Mouse (Mus musculus): ENCODE results near the gene Rbm24.

Rbm24 gene

GRCm38 (mm10) chr13:46438960-46439359 lies 20.7 kb downstream of the Rbm24 start:
- in situ Hi-C loops (cut with MseI, MboI): no loop called here

DNA sequence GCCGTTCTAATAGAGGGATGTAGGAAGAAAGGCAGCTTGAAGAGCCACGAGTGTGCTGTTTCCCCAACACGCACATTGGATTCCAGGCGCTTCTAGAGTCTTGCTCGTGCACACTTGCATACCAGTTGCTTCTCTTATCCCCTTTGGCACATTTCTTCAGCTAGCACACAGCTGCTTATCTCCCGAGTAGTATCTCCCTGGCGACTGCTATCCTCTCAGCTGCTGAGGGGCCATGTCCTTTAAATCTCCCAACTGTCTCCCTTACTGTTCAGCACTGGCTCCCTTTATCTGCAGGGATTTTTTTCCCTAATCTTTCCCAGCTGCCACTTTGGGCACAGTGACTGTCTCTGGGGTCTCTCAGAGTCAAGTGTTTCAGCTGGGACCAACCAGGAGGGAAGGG lies 25.8 kb downstream of the Rbm24 start:
- in situ Hi-C loops (cut with MseI, MboI): no loop called here

GRCm38 (mm10) chr13:46446062-46446461 lies 27.8 kb downstream of the Rbm24 start:
- in situ Hi-C loops (cut with MseI, MboI): no loop called here

- in situ Hi-C loops (cut with MseI, MboI): no loop called here
Measured at GRCm38 (mm10) chr13:46448276-46448675, 30.0 kb downstream of the Rbm24 start.

DNA sequence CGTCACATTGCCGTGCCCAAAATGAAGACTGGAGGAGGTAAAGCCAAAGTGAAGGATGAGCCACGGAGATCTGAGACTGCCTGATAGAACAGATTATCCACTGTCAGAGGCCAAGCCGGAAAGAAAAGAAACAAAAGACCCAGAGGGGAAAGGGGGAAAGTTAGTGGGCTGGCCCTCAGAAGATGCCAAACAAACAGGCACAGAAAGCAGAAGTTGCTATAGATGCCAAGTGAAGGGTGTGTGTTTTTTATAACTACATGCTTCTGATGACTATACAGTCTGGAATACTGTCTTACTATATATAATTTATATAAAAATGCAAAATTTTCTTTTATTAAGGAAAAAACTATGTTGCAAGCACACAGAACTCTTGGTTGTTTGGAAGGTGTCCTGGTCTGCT lies 31.7 kb downstream of the Rbm24 start:
- in situ Hi-C loops (cut with MseI, MboI): no loop called here

GRCm38 (mm10) chr13:46450623-46451022 lies 32.4 kb downstream of the Rbm24 start:
- in situ Hi-C loops (cut with MseI, MboI): no loop called here

DNA sequence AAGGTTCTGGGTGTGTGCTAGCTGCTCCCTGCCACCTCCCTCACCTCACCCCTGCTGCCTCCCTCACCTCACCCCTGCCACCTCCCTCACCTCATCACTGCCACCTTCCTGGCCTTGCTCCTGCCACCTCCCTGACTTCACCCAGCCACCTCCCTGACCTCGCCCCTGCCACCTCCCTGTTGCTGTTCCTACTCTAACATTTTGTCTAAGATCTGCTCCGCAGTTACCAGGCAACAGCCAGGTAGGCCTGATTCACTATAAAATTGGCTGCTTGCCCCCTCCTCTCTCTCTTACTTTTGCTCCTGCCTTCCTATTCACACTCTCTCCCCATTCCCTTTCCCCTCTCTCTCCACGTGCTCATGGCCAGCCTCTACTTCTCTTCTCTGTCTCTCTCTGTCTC lies 33.3 kb downstream of the Rbm24 start:
- in situ Hi-C loops (cut with MseI, MboI): no loop called here

GRCm38 (mm10) chr13:46459546-46459945 lies 41.3 kb downstream of the Rbm24 start:
- in situ Hi-C loops (cut with MseI, MboI): no loop called here

GRCm38 (mm10) chr13:46462280-46462679 lies 44.0 kb downstream of the Rbm24 start:
- in situ Hi-C loops (cut with MseI, MboI): no loop called here

DNA sequence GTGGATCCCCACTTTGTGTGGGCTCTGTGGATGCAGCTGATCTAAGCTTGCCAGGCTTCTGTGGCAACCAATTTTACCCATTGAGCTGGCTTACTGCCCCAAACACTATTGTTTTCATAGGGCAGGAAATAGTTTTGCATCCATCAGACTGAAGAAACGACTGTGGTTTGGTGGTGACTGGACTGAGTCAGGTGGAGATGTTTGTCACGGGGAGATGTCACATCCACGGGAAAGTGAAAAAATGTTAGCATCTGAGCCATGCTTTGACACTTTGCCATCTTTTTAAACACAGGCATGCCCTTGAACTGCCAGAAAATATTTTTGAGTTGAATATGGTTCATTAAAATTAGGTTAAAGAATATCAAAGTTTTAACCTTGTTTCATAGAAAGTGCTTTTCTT lies 45.5 kb downstream of the Rbm24 start:
- in situ Hi-C loops (cut with MseI, MboI): no loop called here

DNA sequence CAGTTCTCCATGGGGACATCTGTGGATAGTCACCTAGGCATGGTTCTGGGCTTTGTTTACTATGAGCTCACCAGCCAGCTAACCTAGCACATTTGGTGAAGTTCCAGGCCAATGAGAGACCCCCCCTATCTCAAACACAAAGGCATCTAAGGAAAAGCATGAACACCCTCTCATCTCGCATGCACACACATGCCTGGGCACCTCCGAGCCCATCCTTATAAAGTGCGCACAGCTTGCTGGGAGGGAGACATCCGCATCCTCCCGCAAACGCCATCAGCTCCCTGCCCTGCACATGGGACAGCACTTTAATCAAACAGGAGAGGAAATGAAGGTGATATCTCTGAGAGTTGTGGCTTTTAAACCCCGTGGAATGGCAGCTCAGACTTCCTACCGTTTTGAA lies 50.0 kb downstream of the Rbm24 start:
- in situ Hi-C loops (cut with MseI, MboI): no loop called here

DNA sequence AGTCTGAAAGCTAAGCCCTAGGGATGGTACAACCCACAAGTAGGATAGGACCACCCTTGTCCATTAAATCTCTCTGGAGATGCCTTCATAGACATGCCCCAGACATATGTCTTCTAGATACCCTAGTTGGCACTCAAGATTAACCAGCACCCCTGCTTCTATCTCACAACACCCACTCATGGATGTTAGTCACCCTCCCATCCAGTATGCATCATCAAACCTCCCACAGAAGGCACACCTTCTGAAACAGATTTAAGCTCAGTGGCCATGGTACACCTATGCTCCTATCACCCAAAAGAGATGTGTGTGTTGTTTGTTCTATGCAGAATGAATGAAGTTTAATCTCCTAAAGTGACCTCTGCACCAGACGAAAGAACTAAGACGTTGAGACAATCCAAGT lies 51.3 kb downstream of the Rbm24 start:
- in situ Hi-C loops (cut with MseI, MboI): no loop called here

Measured in mouse trophoblast stem cell (cell line).